Mouse (Mus musculus) WW6 (cell line): Measurements from ENCODE around the gene Pfas.
"Not testable (repeated sequence)": the region's sequence is repeated elsewhere in the genome, so short reads cannot be mapped to it uniquely, and the experiment has no call there.

Source experiments
- DNase-seq: peaks from one replicate; pipeline ENCODE4 v3.0.0-alpha.2; 2013; ENCODE audit warnings: low read depth, low spot score

Gene Pfas

GRCm38 (mm10) chr11:69015644-69016441 is 7.6 kb upstream of the Pfas start, which contains the start of gene Ctc1:
TSS of gene Ctc1 (plus strand) at chr11:69015911.
- peak; percentile 98 for DNase-seq

GRCm38 (mm10) chr11:69012071-69012601 is 3.9 kb upstream of the Pfas start:
- peak; percentile 83 for DNase-seq

- DNase-seq, result not testable (repeated sequence)
Observed at GRCm38 (mm10) chr11:69011445-69011844, 3.2 kb upstream of the Pfas start.

- no peak for DNase-seq
Observed at GRCm38 (mm10) chr11:69010400-69011323, 2.4 kb upstream of the Pfas start.

GRCm38 (mm10) chr11:69009508-69009907 is 1.2 kb upstream of the Pfas start:
- no peak for DNase-seq

GRCm38 (mm10) chr11:69006575-69006974 is 1.7 kb downstream of the Pfas start:
- not testable (repeated sequence) for DNase-seq

GRCm38 (mm10) chr11:69005193-69005592 is 3.1 kb downstream of the Pfas start:
- DNase-seq, result no peak

- DNase-seq, result no peak
Observed at GRCm38 (mm10) chr11:69003592-69003991, 4.7 kb downstream of the Pfas start.

GRCm38 (mm10) chr11:69002782-69003181 is 5.5 kb downstream of the Pfas start:
- DNase-seq, result not testable (repeated sequence)

- no peak for DNase-seq
Observed at GRCm38 (mm10) chr11:68997080-68997479, 11.2 kb downstream of the Pfas start.

GRCm38 (mm10) chr11:68994377-68994776 is 13.9 kb downstream of the Pfas start:
- no peak for DNase-seq

- no peak for DNase-seq
Observed at GRCm38 (mm10) chr11:68993122-68993521, 15.1 kb downstream of the Pfas start.

- DNase-seq, result no peak
Observed at GRCm38 (mm10) chr11:68988341-68988740, 19.9 kb downstream of the Pfas start.

- DNase-seq, result no peak
Observed at GRCm38 (mm10) chr11:68987365-68987882, 20.8 kb downstream of the Pfas start.

- DNase-seq, result peak; percentile 71
Observed at GRCm38 (mm10) chr11:68982639-68983369, 25.5 kb downstream of the Pfas start.

- no peak for DNase-seq
Observed at GRCm38 (mm10) chr11:68980919-68981318, 27.3 kb downstream of the Pfas start.

- no peak for DNase-seq
Observed at GRCm38 (mm10) chr11:68979320-68979733, 28.9 kb downstream of the Pfas start.

- DNase-seq, result no peak
Observed at GRCm38 (mm10) chr11:68975601-68976000, 32.7 kb downstream of the Pfas start.

- DNase-seq, result no peak
Observed at GRCm38 (mm10) chr11:68975085-68975484, 33.2 kb downstream of the Pfas start, which contains the start of gene Rangrf. TSS of gene Rangrf (minus strand) at chr11:68975185.

- no peak for DNase-seq
Observed at GRCm38 (mm10) chr11:68974059-68974450, 34.2 kb downstream of the Pfas start.
